Mouse (Mus musculus): ENCODE data around the gene Mlxip.

DNA sequence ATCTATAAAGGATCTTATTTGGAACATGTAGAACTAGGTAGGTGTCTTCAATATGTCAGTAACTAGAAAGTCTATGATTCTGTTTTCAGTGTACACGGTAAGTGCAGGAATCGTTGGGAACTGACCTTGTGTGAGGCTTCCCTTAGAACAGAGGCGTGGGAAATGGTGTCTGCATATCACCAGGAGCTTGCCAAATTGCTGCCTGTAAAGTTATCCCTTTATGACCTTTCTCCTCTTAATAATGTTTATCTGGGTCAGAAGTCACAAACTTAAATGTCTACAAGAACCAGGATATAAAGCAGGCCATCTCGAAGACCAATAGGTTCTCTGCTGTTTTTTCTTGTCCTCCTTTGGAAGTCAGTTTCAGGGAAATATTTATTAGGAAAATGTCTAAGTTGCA lies 17.6 kb downstream of the Mlxip start:
- TF ChIP-seq CTCF (IDR thresholded peaks at IDR 0.05; ENCODE audit: low read depth) (no peak), EP300 (optimal IDR thresholded peaks at IDR 0.05) (no peak)

Measured in stomach, postnatal 0 days (tissue).